Mouse (Mus musculus) right cerebral cortex, postnatal 36 days (tissue): ENCODE results near the gene Epha4.

ENCODE experiments used
- DNase-seq, 2 experiments: peaks; one replicate each; pipeline ENCODE4 v3.0.0; 2022; ENCODE audit warnings: low spot score in 2 of 2, mixed read lengths in 1 of 2

Epha4 gene

DNA sequence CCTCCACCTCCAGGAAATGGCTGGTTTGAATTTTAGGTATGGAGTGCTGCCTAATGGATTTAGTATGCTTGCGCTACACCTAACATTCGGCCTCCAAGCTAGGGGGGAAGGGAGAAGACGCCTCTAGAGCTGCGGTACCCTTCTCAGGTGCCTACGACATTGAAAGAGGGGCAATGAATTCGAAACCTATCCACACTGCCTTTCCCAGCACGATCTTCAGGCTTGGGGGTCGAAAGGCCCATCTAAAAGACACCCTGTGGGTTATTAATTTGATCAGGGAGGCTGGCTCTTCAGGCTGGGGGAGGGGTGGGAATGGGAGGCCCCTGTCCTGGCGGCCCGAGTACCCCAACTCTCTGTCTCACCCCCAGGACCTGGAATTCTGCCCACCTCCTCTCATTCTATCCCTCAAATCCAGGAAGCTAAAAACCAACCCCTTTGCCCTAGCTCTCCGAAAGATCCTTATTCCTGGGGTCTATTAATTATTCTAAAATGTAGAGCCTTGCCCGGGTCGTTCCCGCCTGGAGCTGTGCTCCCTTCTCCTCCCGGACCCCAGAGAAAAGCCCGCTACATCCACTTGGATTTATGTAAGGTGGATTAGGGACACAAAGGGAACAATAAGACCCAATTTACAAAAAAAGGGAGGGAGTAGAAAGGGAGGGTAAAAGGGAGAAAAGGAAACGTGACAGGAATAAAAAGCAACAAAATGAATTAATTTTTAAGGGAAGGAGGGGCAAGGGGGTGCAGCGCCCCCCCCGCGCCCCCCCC is 2.3 kb downstream of the Epha4 start:
- DNase-seq, result no peak

DNA sequence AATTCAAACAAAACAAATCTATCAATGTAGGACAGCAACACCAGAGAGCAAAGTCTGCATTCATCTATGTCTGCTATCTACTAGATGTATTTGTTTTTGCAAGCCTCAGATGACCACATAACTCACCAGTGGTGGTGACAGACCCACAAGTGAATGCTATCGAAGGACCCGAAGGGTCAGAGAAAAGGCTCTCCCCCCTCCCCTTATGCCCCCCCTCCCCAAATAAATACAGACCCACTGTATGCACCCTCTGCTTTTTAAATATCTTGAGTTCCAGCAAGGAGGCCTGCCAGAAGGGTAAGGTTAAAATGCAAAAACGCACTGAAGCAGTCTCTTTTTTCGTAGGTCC is 2.9 kb downstream of the Epha4 start:
- DNase-seq, result no peak

DNA sequence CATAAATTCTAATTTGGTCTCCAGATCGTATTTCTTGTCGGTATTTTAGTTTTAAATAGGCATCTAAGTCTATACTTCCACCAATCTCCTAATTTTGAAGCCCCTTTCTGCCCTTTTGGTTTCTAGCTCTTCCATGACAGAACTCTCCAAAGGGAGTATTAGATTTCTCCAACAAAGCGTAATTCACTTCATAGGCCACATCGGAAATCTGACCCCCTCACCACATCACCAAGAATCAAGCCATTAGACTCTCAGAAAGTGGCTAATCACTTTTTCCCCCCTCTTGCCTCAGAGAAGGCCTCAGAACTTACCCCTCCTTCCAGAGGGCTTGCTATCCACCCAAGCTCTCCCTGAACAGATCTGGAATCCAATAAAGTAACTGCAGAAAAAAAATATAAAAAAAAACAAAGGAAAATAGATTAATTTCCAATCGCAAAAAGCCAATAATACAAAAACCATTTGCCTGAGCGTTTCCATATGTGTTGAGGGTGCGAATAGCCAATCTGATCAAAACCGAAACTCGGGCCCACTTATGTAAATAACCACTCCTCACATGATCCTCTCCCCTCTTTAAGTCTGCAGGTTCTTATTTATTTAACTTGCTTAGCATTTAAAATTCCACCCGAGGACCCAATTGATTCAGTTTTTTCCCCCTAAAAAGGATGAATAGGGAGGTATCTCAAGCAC is 3.4 kb downstream of the Epha4 start:
- DNase-seq, result no peak

DNA sequence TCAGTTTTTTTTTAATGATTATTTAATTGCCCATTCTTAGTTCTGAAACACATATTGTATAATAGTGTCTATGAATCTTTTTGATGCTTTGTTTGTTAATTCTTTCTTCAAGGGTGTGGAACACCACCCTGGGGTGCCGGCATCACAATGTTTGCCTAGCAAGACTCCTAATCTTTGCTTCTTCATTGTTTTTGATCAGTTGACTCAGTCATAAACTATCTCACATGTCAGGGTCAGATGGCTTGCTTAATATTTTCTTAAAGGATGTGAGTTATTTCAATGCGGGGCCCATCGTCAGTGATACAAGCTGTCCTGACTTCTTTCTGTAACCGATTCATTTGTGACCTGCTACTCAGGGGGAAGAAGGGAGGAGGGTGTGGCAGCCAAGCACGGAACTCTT is 4.3 kb downstream of the Epha4 start:
- DNase-seq, result no peak

DNA sequence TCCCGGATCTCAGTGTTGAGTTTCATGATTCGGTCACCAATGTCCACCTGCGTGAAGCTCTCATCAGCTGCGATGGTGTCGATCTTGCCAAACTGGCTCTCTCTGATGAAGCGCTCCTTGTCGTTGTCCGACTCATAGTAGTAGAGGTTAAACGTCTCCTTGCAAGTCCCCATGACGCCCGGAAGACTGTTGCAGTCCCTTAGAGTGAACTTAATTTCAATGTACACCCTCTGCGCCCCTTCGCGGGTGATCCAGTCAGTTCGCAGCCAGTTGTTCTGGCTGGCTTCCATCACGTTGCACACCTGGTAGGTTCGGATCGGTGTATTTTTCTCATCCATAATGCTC is 8.1 kb downstream of the Epha4 start:
- DNase-seq, result no peak

DNA sequence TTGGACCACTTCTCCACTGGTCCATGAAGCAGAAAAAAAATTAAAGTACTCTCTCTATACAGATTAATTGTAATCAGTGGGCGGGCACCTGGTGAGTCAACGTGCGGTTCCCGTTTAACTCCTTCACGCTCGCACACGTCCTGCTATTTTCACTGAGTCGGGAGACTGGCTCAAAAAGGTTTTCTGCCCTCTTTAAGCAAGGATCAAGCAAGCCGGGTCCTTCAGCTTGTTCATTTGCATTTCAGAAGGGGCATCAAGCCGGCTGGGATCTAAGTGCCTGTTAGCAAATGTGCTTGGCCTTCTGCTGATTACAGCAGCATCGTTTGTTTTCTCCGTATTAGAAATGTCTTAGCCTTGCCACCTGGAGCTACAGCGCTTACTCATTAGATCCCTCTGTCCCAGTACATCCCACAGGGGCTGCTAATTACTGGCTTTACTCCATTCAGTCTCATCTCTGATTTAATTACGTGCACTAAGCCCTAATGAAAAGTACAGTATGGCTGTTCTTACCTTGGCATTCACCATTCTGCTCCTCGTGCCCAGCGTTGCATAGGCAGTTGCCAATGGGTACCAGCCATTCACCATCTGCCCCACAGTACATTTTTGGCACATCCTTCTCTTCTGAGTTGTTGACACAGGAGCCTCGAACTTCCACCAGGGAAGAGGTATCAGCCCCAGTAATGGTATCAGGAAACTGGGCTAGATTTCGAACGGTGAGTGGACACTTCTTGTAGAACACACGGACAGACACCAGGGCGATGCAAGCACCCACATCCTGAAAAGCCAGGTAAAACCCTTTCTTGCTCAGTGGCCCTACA is 8.6 kb downstream of the Epha4 start:
- no peak for DNase-seq

DNA sequence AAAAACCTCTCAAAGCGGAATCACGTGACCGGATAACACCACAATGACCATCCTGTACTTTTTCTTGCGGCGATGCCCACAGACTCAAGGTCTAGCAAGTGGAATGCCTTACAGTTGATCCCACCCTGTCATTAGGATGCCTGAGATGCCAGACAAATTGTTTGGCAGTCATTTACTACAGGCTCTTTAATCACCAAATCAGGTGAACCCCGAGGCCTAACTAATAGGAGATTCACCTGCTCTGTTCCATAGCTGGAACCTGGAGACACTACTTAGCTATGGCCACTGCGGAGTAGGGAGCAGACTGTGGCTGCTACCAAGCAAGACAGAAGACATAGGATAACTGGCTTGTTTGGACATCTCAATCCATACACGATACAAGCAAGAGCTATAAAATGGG is 9.6 kb downstream of the Epha4 start:
- DNase-seq, result no peak

DNA sequence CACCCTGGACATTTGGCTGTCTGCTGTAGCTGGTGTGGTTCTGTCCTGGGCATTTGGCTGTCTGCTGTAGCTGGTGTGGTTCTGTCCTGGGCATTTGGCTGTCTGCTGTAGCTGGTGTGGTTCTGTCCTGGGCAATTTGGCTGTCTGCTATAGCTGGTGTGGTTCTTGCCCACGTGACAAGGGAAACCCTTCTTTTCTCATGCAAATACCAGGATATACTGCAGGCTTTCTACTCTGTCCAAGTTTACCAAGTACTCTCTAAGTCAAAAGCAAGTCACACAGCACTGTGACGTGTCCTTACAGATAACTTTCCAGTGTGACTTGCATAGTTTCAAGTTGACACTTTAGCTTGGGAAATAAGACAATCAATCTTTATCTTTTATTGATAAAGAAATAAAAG is 10.1 kb downstream of the Epha4 start:
- DNase-seq, result no peak

DNA sequence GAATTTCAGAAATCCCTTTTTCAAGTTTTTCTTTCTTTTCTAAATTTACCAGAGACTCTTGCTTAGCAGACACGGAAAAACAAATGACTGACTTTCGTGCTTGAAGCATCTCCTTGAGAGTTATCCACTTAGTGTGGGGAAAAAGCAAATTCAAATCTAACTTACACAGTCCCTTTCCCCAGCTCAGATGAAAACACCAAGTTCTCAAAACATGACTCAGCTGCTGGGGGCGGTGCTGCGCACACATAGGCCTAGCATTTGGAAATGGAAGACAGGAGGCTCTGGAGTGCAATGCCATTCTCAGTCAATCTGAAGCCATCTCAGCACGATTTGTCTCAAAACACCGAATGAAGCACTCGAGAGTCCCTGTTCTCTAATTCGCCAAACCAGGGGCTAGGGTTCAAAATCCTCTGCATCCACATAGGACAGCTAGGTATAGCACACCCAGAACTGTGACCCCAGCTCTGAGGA is 11.1 kb downstream of the Epha4 start:
- DNase-seq, result peak; percentile 65 to 68

DNA sequence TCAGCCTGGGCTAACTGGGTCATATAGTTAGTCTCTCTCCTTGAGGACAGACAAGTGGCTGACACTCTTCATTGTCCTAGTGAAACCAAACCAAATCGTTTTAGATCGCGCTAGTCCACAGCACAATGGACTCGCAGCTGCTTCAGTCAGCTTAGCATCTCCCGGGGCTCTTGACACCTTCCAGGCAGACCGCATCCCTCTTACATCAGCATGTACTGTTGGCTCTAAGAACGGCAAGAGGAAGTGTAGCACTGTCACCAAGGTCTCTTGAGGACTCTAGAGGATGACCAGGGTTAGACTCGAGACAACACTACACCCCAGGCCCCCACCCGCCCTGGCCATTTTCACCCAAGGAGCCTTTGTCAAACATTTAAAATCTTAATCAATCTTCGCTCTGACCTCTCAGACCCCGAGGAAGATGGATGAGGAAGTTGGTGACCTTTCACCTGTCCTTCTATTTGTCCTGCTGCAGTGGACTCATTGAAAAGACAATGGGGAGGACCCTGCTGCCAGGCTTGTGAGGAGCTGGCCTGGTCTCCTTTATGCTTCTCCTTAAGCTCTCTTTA is 12.3 kb downstream of the Epha4 start:
- no peak for DNase-seq

DNA sequence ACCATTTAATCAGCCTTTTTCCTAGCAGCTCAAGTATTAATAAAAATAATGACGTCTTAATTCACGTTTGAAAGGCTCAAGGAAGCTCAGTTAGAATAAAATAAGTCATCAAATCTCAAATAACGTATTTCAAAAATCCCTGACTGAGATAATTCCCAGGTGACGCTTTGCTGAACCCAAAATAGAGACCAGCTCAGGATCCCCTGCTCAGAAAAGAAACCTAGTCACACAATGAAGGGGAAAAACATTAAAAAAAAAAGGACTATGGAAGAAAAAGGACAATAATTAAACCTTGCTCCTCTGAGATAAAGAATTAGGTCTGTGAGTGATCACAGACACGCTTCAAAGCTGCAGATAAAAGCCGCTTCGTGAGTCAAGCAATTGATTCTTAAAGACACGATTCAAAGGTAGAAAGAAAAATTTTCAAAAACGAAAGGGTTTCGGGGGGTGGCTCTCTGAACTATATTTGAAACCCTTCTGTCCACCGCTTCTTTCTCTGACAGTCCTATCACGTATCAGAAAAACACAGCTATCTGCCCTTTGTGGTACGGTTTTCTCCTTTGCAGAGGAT is 13.4 kb downstream of the Epha4 start:
- DNase-seq, result no peak

DNA sequence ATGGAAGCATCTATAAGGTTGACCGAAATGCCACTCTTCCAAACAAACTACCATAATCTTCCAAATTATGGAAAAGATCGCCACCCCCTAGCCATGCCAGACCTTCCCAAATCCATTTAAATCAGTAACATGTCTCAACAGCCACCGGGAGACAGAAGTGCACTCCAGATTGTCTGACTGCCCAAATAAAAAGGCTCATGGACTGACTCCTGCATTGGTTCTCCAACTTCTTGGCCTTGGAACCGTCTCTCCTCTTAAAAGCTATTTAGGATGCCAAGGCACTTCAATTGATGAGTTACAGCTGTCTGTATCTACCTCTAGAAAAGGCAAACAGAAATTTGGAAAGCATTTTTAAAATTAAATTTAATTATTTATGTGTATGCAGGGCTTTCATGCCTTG is 17.4 kb downstream of the Epha4 start:
- DNase-seq, result no peak

DNA sequence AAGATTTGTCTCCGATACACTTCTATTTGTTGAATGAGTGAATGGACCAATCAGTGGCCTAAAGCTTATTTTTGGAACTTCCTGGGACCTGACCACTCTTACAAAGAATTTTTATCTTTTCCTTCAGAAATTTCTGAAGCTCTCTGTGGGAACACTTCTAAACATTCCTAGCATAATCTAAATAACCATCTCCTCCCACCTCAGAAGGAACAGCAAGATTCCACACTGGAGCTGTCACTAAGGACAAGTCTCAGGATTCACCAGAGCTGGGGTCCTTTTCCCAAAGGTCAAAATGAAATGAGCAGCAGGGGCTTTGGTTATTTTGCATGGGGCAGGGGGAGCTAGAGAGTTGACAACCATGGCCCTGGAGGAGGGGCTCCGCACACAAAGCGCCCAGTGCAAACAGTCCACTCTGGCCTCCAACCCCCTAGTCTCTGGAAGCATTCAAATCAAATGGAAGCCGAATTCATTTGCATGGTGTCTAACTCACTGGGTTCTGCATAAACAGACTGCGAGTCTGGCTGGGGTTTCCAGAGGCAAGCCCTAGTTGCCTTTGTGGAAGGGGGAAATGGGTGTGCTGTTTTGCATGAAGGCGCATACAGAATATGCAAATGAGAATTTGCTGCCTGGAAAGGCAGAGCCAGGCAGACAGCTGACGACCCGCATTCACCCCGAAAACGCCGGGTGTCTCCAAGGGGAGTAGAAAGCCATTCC is 18.3 kb downstream of the Epha4 start:
- no peak for DNase-seq

DNA sequence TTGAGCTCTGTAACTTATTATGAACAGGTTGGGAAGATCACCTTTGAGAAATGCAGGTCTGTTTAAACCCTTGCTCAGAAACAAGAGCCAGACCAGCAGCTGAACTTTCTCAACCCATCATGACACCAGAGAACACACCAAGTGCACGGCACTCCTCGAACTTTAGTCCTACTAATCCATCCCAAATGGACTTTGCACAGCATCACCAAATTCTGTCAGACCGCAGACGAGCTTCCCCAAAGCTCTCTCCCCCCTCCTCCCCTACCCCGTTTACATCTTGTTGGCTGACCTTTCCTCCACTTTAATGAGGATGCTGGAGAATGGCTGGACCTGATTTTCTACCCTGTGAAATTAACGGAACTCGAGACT is 19.1 kb downstream of the Epha4 start:
- no peak for DNase-seq

DNA sequence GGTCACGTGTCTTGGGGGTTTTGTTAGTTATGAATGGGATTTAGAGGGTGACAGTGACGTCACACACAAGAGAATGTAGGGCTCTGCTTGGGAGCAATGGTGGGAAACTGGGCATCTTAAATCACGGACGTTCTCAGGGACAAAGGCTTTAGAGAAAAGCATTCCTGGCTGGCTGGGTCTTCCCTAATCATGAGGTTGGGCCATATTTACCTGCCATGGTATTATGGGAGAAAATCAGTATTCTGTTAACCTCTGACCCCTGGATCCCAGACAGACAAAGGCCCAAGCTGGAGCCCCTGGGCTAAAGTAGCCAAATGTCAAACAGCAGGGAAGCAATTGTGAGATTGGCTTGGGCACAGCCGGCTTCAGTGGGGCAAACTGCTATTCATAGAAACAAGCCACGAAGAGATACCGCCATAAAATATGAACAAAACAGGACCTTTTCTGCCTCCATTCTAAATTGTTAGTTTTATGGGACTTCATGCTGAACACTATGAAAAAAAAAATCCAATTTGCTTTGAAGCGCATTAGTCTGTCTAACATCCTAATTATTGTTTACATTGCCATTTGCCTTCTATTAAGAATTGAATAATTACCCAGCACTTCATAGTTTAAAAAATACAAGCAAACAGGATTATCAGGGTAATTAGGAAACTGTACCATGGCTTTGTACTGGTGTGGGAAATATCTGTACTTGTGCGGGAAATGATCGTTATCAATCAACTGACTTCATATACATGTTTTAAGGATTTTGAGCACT is 19.7 kb downstream of the Epha4 start:
- no peak for DNase-seq

DNA sequence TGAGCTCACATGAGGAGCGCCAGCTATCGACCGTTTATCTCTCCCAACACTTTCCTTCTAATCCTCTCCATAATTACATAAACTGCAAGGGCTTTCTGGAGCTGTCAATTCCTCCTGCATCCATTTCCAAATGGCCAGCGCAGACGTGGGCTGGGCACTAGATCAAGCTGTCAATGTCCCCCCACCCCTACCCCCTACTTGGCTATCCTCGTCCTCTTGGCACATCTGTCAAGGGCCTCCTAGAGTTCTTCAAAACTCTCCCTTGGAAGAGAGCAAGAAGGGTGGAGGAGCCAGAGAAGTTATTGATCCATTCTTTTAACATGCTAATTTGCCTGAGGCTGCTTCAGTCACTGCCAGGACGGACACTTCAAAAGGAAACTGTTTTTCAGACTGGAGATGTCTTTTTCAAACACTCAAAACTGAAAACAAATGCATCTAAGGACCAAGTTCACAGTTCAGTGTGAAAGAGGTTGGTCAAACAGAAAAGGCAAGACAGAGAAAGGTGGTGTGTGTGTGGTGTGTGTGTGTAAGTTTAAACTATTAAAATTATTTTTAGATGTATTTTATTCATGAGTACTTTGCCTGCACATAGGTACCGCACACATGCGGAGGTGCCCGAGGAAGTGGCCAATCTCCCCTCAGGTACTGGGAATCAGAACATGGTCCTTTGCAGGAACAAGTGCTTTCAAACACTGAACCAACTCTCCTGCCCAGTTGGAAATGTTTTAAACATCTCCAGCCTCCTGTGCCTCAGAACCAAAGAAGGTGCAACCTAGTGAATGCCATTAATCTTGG is 20.9 kb downstream of the Epha4 start:
- no peak for DNase-seq

DNA sequence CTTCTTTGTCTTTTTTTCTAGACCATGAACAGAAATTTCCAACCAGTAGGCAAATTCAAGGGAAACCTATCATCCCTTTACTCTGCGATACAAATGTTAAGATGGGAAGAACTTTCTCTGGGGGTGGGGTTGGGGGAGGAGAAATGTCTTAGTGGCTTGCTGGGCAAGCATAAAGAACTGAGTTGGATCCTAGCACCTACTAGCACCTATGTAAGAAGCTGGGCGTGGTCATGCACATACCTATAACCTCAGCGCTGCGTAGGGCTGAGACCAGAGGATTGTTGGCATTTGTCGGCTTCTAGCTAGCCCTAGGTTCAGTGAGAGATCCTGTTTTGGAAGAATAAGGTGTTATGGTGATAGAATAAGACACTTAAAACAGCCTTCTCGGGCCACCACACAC is 24.7 kb downstream of the Epha4 start:
- no peak for DNase-seq

DNA sequence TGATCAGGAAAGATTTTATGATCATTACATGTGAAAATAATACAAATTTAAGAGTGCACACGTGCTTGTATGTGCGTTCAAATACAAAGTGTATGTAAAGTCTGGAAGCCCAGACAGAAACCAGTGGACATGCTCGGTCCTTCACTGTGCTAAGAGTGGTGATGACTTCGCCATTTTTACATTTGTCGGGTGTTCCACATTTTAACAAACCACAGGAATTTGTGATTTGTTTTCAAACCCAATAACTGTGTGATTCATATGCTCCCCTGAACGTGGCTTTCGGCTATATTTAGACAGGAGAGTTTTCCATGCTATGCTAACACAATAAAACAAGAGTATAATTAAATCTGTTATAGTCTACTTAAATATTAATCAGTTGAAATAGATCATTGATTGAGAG is 25.5 kb downstream of the Epha4 start:
- no peak for DNase-seq

DNA sequence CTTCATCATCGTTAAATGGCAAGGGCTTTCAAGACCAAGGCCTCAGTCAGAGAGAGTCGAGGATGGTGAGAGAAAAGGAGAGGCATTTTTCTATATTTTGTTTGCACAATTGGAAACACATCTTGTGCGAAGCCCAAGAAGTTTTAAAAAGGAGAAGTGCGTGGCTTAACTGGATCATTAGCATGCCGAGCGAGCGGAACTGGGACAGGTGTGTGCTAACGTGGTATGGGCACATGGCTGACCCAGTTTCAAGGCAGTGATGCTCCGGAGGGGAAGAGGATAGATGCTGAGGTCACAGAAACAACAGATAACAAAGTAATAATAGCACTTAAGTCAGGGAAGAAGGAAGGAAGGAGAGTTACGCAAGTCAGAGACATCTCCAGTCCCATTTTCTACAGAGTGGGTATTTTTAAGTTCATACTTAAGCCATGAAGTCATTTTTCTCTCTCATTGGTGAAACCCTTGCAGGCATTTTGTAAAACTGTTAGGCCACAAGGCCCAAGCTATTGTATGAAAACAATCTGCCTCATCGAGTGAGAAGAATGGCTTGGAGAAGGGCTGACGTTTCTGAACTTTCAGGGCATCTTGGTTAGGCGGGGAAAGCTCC is 26.9 kb downstream of the Epha4 start:
- DNase-seq, result no peak
